Mouse (Mus musculus) adrenal gland, postnatal 36 days (tissue): ENCODE results near the gene Parva. TPM values are rescaled to one million over a fixed set of nuclear protein-coding genes. Genes with fewer than 3 reads are reported as not detected.
A peak's percentile ranks its signal among the peaks of the same experiment; 100 is the strongest.

Experiments
- DNase-seq, 2 experiments: peaks; one replicate each; pipeline ENCODE4 v3.0.0; 2021; ENCODE audit warnings: mixed read lengths in 1 of 2
- total RNA-seq, 2 experiments: library from RNA; stranded (reverse); gene quantifications; 2 replicates each; pipeline ENCODE4 v1.2.3; 2021

The Parva gene
- total RNA-seq, 2 experiments from 2014 or later = 98.6 to 107 TPM

DNA sequence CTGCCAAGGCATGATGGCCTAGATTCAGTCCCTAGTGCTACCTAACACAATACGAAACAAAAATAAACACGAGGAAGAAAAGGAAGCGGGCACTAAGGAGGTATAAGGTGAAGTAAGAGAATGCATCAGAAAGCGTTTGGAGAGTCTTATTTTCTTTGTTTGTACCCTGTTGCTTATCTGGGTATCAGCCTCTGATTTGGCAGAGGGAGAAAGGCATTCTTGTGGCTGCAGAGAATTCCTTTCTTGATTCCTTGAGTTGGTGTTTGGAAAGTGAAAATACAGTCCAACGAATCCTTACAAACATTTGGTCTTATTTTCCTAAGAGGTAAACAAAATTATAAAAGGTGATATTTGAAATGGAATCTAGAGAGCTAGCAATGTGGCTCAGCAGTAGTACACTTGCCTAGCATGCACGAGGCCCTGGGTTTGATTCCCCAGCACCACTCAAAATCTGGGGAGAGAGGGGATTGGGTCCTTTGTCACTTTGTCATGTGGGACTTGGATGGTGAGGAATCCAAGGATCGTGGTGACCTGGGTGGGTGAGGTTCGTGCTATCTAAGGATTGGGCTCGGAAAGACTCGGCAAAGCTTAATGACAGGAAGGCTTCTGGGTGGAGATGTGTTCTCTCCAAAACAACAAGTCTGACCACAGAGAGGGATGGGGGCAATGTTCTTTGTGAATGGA lies 44.9 kb downstream of the Parva start:
- DNase-seq = no peak

DNA sequence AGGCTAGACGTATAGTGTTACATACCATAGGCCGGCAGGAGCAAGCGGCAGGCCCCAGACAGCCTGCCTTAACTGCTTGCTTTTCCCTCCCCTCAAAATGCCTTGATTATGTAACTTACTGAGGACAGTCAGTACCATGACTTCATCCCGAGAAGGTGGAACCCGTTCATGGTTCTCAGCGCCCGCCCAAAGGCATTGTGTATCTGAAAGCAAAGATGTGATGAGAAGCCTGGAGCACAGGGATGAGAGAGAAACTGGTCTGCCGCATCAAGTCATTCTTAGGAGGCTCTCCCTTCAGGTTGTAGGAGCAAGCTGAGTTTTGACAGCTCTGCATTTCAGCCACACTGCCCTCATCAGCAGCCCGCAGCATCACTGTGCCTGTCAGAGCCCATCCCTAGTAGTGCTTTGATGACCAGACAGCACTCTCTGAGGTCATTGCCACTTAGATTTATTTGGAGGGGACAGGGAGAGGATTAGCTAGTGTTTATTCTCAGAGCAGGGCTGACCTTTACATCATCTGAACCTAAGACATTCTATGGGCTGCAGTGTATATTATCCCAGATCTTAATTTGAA lies 45.5 kb downstream of the Parva start:
- no peak for DNase-seq

DNA sequence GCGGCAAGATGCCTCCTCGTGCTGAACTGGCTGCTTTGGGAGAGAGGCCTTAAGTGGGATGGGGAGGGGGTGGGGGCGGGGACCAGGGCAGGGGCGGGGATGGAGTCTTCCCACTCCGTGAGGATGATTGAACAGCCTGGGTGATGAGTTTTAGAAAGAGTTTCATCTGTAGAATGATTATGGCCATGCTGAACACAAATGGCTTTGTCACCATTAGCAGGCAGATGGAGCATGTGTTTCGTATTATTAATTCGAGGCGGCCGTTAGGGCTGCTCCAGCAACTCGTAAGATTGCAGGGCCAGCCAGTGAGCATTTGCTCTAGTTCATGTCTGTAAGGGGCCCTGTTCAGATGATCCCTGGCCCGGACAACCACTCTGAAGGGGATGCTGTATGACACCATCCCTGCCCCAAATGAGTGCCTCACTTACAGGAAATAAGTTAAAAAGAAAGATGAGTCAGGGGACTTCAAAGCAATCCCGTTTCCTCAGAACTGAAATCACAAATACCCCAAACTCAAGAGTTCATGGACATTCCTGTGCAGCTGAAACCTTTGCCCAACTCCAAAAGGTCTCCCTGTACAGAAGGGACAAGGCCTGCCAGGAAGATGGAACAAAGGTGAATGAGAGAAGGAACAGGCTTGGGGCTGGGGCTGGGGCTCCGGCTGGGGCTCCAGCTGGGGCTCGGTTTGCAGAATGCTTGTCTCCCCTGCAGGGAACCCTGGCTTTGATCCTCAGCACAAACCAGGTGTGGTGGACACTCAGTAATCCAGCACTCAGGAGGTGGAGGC lies 46.5 kb downstream of the Parva start:
- peak in 1 of 2 experiments; percentile 30 for DNase-seq

DNA sequence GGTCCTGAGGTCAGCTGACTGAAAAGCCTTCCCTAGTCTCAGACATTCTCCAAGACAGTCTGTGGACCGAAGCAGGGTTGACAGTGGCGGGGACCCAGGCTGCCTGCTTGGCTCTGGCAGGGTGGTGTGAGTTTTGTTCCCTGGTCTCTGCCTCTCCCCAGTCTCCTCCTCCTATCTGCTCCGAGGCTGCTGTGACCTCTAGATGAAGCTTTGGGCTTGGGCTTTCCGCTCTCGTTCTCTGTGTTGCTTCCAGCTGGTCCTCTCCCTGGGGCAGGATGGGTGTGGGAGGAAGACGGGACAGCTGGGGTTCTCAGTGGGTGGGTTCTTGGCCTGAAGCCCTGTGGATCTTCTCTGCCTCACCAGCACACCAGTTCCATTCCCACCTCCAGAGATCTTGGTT lies 51.8 kb downstream of the Parva start:
- peak in 1 of 2 experiments; percentile 32 for DNase-seq

DNA sequence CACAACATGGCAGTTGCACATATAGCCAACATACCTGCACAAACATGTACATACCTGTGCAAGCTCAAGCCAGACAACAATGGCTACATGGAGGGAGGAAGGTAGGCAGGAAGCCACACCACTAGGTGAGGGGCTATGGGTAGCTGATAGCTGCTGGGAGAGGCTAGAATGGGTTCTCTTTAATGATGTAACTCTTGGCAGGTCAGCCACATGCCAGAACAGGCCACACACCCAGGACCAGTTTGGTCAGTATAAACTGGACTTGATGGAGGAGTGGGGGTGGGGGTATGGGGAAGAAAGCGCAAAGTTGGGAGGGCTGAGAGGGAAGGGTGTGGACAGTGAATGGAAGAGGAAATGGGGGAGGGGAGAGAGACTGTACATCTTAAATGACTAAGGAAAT lies 53.7 kb downstream of the Parva start:
- no peak for DNase-seq

DNA sequence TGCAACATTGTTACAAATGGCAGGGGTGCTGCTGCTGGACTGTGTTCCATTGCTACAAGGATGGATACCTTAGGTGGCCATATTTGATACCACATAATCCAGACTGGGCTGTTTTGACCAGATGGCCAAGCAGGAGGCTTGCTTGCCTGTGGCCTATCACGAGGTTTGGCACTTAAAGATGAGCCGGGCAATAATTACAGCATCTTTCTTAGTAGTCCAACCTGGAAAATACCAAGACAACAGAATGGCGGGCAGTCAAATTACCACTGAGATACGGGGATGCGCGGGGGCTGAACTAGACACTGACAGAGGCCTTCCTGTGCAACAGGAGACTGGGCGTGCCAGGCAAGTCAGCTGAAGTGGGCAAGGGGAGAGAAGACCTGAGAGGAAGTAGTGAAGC lies 55.3 kb downstream of the Parva start:
- no peak for DNase-seq

DNA sequence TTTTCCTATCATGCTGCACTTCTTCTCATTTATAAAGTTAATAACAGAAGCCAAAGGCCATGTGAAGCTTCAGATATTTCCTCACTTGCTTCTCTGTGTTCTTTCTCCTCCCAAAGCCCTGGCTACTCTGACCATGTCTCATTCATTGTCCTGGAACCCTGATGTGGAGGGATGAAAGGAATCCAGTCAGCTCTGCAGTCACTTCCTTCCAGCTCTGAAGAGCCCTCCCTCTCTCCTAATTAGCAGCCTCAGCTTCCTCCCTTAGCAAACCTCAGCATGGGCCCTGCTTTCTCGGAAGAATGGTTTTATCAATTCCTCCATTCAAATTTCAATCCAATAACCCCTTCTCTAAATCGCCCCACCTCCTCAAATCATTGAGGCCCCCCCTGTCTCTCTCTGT lies 56.1 kb downstream of the Parva start:
- DNase-seq = no peak

DNA sequence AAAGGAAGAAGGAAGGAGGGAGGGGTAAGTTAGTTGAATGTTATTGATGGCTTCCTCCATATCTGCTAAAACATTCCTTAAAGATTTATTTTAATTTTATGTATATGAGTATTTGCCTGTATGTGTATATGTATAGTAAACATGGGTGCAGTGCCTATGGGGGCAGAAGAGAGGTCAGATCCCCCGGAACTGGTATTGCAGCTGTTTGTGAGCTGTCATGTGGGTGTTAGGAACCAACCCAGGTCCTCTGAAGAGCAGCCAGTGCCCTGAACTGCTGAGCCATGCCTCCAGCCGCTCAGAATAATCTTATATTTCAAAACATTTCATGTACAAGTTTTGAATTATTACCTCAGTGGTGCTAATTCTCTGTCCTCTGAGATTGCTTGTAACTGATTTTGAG lies 63.5 kb downstream of the Parva start:
- DNase-seq = no peak

DNA sequence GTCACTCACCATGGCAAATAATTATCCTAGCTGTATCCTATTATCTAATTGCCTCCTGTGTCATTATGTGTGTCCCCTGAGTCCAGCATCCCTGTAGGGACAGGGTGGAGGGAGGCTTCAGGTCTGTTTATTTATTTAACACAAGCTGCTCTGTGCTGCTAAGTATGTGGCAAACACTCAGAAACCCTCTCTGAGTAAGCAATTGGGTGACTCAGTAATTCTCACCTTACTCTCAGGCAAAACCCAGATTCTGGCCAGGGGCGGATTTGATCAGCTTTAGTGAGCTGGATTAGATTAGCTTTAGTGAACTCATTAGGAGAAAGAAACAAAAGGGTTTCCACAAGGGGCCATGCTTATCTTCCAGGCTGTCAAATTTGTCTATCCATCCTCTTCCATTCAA lies 64.4 kb downstream of the Parva start:
- no peak for DNase-seq

DNA sequence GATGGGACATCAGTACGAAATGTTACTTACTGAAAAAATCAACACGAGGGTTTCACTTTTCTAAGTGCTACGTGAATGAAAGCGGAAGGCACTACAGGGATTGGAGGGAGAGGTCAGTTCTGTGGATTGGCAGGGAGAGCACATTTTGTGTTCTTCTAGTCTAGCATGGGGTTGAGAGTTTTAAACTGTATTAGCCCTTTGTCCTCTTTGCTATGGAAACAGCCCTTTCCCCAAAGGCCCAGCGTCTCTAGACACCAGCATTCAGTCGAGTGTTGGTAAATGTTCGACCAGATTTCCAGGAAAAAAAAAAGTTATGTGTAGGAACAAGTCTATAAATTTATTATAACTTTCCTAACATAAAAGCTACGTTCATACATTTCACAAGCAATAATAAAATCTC lies 68.6 kb downstream of the Parva start:
- DNase-seq = peak in 1 of 2 experiments; percentile 7

DNA sequence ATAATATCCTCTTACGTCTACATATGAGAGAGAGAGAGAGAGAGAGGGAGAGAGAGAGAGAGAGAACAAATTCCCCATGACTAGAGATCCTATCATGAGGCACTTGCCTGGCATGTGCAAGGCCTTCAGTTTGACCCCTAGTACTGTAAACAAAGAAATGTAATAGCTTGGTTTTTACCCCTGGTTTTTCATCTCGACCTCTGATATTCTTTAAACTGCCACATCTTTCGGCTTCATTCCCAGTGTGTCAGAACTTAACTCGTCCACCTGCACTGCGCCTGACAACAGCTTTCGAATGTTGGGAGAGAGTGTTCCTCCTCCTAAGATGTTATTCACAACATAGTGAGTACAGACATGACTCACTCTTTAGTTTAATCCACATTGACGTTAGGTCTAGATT lies 69.6 kb downstream of the Parva start:
- DNase-seq = no peak

DNA sequence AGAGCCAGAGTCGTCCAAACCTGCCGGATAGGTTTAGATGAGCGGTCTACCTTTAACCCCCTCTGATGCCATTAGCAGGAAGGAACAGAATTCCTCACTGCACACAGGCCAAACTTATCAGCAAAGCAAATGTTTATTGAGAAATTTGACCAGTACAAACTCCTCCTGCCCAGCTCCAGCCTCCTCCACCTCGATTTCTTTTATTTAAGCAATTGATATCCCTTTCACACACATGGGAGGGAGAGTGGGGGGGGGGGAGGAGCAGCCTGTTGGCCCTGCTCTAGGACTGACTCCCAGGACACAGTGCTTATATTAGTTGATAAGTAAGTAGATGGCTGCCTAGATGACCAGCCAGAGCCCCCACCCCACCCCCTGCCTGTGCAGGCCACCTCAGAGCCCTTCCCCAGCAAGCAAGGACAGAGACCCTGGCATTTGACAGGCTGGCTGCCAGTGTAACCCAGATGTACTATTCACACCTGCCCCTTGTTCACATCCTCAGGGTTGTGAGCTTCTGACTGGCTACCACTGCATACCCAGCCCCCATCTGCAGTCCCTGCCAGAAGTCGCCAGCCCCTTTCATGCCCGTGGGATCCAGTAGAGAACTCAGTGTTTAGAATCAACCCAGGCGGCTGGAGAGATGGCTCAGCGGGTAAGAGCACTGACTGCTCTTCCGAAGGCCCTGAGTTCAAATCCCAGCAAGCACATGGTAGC lies 71.4 kb downstream of the Parva start:
- no peak for DNase-seq

DNA sequence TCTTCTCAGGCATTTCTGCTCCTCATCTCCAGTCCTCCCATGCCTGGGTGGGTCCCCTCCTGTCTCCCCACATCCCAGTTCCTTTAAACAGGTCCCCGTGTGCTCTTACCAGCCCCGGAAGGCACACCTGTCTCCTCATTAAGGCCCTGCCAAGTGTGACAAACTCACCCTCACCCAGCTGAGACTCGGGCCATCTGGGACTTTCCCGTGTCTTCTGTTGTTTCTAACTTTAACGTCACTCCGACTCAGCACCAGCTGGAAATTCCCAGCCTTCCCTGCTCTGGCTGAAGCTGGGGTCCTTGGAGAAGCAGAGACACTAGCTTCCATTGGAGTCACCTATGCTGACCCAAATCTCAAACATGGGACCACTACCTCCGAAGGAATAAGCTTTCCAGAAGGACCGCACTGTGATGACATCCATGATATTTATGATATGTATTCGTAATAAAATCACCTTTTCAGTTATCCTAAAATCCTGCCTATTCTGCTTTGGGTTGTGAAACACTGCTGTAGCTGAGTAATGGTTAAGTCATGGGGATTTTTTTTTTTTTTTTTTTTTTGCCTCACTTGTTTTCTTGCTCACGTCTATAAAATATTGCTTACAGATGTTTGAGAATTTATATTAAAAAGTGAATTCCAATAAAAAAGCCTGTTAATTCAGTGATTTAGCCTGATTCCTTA lies 72.3 kb downstream of the Parva start:
- DNase-seq = peak; percentile 27 to 44

DNA sequence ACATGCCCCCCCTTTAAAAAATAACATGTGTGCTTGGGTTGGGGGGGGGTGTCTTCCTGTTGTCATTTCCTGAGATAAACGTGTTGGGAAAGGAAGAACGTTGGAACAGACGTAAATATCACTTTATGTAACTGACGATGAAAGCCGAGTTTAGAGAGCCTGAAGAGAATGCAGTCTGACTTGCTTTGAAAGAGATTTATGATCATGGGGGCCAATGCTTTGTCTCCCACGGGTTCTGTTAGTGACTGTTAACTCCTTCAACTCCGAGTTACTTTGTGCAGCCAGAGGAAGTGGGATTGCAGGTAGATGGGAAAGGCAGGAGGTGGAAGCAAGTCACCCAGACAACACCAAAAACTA lies 72.8 kb downstream of the Parva start:
- no peak for DNase-seq

DNA sequence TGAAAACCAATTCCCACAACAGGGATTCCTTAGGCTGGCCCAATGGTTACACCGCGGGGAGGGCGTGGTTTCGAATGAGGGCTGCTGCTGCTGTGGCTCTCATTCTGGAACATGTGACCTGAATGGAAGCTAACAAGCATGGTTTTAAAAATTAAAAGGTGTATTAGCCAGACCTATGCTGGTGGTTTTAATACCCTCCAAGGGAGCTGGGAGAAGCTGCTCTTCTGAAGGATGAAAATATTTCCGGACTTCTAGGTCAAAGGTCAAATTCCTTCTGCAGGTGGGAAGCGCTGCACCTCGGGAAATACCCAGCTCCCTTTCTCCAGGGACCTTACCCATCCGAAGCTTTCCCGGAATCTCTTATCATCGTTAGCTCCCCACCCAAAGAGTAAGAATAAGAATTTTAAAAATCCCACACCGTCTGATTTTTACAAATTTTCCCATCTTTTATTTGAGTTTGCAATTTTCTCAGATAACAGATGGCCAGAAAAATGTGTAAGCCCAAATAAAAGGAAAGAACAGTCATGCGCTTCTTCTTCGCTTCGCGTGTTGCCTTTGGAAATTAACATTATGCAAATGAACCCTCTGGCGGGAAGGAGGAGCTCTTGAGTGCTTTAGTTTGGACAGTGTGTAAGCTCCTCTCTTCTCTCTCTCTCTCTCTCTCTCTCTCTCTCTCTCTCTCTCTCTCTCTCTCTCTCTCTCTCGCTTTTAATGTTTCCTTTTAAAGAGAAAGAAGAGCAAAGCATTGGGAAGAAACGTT lies 74.9 kb downstream of the Parva start:
- DNase-seq = peak in 1 of 2 experiments; percentile 14

DNA sequence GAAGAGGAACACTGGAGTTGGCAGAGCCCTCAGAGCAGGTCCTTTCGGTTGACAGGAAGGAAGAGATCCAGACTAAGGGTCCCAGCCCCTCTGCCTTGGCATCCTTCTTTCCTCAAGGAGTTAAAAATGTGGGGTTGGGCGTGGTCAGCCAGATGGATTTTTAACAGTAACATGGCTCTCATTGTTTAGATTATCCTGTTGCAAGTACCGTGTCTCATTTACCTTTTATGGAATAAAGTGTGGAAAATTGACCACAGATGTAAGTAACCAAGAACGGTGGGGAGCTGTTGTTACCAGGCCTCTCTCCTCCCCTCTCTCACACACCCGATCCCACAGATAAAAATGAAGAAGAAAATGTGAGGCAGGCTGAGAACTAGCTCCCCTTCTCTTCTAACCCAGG lies 75.5 kb downstream of the Parva start:
- no peak for DNase-seq

DNA sequence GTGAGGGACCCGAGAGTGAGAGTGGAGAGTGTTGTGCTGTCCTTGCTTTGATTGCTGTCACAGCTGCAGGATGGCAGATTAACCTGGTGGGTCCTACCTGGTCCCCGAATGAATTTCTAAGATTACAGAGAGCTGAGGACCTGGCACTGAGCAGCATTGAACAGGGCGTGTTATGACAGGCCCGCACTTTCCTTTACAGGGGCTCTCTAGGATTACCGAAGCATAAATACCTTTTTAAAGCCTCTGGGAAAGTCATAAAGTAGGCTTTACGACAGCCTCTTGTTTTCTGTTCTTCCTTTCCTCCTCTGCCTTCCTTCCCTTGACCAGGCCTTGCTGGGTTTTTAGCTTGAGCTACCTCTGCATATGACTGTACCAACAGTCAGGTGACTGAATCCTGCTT lies 76.1 kb downstream of the Parva start:
- DNase-seq = no peak

DNA sequence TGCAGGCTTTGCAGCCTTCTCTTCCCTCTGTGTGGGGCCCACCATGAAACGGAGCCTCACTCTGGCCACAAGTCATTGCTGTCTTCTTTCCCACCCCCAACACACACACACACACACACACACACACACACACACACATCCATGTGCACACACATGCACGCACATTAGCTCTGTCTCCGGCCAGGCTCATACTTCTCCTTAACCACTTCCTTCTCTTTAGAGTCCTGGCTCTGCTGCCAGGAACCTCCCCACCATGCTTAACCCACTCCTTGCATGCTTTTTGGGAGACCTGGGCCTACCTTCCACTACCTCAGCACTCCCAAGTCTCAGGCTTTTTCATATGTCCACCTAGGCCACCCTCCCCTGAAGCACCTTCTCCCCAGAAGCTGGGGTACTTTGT lies 76.6 kb downstream of the Parva start:
- DNase-seq = no peak

DNA sequence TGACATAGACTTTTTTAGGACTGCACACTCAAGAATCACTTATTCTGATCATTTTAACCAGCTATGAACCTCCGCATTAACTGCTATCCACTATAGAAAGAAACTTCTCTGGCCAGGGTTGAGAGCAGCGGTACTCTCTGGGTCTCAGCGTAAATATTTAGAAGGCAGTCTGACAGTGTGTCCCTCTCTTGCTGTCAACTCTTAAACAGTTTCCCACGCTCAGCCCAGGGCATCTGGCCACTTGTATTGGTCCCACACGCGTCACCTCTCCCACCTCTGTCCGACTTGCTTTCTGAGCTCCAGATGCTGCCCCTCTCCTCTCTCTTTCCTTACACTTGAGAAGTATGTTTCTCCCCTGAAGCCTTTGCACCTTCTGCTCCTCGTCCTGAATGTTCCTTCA lies 81.8 kb downstream of the Parva start:
- no peak for DNase-seq

DNA sequence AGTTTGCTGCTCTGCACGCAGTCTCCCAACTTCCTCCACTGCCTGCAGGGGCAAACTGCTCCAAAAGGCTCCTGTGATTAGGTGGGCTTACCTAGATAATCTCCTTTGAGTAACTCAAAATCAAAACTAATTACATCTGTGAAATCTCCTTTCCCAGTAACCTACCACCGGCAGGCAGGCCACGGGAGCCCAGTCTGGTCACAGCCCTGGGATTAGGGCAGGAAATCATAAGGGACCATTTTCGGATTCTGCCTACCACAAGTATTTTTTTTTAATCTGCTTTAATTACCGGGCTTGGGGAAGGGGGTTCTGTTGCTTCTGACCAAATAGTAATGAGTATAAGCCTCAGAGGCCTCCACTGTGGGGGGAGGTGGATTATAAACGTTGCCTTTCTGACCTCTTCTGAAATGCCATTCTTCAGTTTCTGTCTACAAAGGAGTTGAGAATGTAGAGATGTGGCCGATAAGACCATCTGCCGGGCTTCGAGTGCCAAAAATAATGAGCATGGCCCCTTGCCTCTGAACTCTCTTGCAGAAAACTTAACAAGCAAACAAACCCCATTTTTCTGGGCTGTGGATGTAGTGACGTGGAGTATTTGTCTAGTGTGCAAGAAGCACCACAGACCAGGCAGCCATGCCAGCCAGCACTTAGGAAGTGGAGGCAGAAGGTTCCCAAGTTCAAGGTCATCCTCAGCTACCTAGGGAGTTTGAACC lies 83.2 kb downstream of the Parva start:
- no peak for DNase-seq

DNA sequence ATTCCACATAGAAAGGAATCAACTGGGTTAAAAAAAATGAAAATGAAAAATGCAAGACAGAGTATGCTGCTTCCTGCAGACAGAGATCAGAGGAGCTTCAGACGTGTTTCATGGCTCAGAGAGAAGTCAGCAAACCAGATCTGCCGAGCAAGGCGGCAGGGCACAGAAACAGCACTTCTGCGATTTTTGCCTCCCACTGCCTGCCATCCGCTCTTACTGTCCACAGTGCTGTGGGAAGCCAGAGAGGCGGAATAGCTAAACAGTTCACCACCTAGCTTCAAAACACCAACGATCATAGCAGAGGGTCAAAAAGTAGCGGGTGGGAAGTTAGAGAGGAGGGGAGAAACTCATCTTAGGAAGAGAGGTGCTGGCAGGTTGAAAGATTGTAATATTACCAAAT lies 84.0 kb downstream of the Parva start:
- DNase-seq = no peak
